Mouse (Mus musculus): ENCODE measurements at regions not wholly inside any gene's neighbourhood (a gene's known extent, or its start where the extent isn't known, plus 50 kb on each side); places are given as distances from the start of the nearest gene placed in this dataset.

GRCm38 (mm10) chr17:88320686-88321085 lies 119.8 kb upstream of the Foxn2 start:
- TF ChIP-seq CTCF (IDR thresholded peaks at IDR 0.05; ENCODE audit: control insufficient read depth, insufficient read depth, low read length) (no peak), POLR2A (IDR thresholded peaks at IDR 0.05; ENCODE audit: borderline replicate concordance, control insufficient read depth, low read depth, low read length) (no peak)

Data from bone marrow, adult 2 months (tissue).